Mouse (Mus musculus): ENCODE data around the gene Slc18a2.

GRCm38 (mm10) chr19:59248144-59248543 lies 12.6 kb upstream of the Slc18a2 start:
- TF ChIP-seq CTCF (IDR thresholded peaks at IDR 0.05; ENCODE audit: insufficient read depth, low read depth, low read length) (no peak), POLR2A (IDR thresholded peaks at IDR 0.05; ENCODE audit: insufficient read depth, low read depth, low read length) (no peak)
